Mouse (Mus musculus) splenic B cell, adult 2 months (primary cell): ENCODE measurements around the gene 1700122O11Rik.

ENCODE experiments used
- DNase-seq: peaks from one replicate; pipeline ENCODE4 v3.0.0-alpha.2; 2011; ENCODE audit warnings: low read depth, low spot score
- H3K27me3 ChIP-seq: 2 replicates; pipeline ENCODE4 v1.6.1; 2012; ENCODE audit warnings: mild to moderate bottlenecking, low read length, moderate library complexity, mixed read lengths; ENCODE audit not compliant: control insufficient read depth, poor library complexity, insufficient read depth, severe bottlenecking
- H3K36me3 ChIP-seq: 2 replicates; pipeline ENCODE4 v1.6.1; 2012; ENCODE audit warnings: mild to moderate bottlenecking, low read length, moderate library complexity, mixed read lengths; ENCODE audit not compliant: control insufficient read depth, poor library complexity, insufficient read depth, severe bottlenecking

1700122O11Rik gene

GRCm38 (mm10) chr17:48041351-48042287 is 3.5 kb upstream of the 1700122O11Rik start:
- DNase-seq = peak; percentile 55
- no peaks in the 10 kb centered on the region for H3K27me3 ChIP-seq
- H3K36me3 ChIP-seq = no peaks in the 10 kb centered on the region

GRCm38 (mm10) chr17:48039232-48039866 is 1.3 kb upstream of the 1700122O11Rik start:
- Histone ChIP-seq H3K27me3 (no peaks in the 10 kb centered on the region), H3K36me3 (no peaks in the 10 kb centered on the region)
- DNase-seq = peak; percentile 78

- Histone ChIP-seq H3K36me3 (no peaks in the 10 kb centered on the region), H3K27me3 (no peaks in the 10 kb centered on the region; the same call in 1 of the 2 replicates)
- DNase-seq = no peak
Observed at GRCm38 (mm10) chr17:48036921-48037320, 1.2 kb downstream of the 1700122O11Rik start.

GRCm38 (mm10) chr17:48031521-48032430 is 6.3 kb downstream of the 1700122O11Rik start:
- no peaks in the 10 kb centered on the region; the same call in none of the 2 replicates for H3K27me3 ChIP-seq
- DNase-seq = peak; percentile 11
- no peaks in the 10 kb centered on the region for H3K36me3 ChIP-seq

DNA sequence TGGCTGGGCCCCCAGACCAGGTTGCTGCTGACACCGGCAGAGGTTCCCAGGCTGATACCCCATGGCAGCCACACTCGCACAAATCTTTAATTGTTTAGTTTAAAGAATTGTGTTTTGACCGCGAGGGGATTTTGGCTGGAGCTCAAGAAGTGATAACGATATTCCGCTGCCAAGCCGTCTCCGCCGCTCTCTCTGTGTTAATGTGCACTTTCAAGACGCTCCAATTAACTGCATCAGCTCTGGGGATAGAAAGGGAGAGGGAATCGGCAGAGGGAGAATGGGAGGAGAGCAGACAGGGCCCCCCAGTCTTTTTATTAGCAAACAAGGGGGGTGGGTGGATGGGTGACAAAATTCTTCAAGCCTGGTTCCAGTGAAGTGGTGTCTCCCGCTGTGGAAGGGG is 8.9 kb downstream of the 1700122O11Rik start:
- DNase-seq = no peak
- no peaks in the 10 kb centered on the region for H3K36me3 ChIP-seq

GRCm38 (mm10) chr17:48028250-48028649 is 9.8 kb downstream of the 1700122O11Rik start:
- DNase-seq = no peak
- H3K27me3 ChIP-seq = no peaks in the 10 kb centered on the region; the same call in none of the 2 replicates
- H3K36me3 ChIP-seq = no peaks in the 10 kb centered on the region

More for the DNA sequence above, 8.9 kb downstream of the 1700122O11Rik start:
- H3K27me3 ChIP-seq = no peaks in the 10 kb centered on the region; the same call in none of the 2 replicates

DNA sequence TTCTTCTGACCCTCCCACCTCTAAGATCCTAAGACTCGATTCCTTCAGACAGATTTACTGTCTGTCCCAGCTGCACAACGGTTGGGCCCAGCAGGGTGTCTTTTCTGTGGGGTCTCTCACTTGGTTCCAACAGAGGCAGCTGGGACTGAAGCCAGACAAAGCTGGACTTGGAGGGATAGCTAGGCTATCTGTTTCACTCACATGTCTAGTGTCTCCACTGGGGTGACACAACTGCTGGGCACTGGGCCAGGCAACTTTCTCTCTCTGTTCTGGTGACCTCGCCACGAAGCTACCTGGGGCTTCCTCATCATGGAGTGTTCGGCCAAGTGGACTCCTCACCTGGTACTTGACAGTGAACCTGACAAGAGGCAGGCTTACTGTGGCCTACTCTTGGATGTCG is 10.4 kb downstream of the 1700122O11Rik start:
- no peak for DNase-seq
- Histone ChIP-seq H3K36me3 (no peaks in the 10 kb centered on the region), H3K27me3 (no peaks in the 10 kb centered on the region; the same call in none of the 2 replicates)

GRCm38 (mm10) chr17:48027019-48027418 is 11.1 kb downstream of the 1700122O11Rik start:
- DNase-seq = no peak
- Histone ChIP-seq H3K36me3 (no peaks in the 10 kb centered on the region), H3K27me3 (no peaks in the 10 kb centered on the region; the same call in none of the 2 replicates)

- H3K36me3 ChIP-seq = no peaks in the 10 kb centered on the region
- no peaks in the 10 kb centered on the region for H3K27me3 ChIP-seq
- DNase-seq = no peak
Observed at GRCm38 (mm10) chr17:48024045-48024444, 14.0 kb downstream of the 1700122O11Rik start.

- DNase-seq = no peak
- Histone ChIP-seq H3K27me3 (no peaks in the 10 kb centered on the region), H3K36me3 (no peaks in the 10 kb centered on the region)
Observed at GRCm38 (mm10) chr17:48019585-48019984, 18.5 kb downstream of the 1700122O11Rik start.

- DNase-seq = no peak
- Histone ChIP-seq H3K27me3 (no peaks in the 10 kb centered on the region), H3K36me3 (no peaks in the 10 kb centered on the region)
Observed at GRCm38 (mm10) chr17:48016566-48016965, 21.5 kb downstream of the 1700122O11Rik start.

DNA sequence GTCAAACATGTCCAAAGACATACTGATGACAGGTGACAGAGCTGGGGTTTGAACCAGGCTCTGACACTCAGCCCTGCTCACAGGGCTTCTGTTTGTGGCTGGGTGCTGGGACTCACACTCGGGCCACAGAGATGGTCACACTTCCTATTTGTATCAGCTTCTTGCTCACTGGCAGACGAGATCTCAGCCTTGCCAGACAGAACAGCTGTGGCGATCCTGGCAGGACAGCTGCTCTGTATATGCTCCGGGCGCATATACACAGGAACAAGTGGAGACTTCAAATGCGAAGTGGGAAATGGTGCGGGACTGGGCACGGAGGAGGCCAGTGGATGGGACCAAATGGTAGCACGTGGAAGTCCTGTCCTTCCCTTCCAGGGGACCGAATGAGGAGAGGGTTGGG is 25.5 kb downstream of the 1700122O11Rik start:
- Histone ChIP-seq H3K36me3 (no peaks in the 10 kb centered on the region), H3K27me3 (no peaks in the 10 kb centered on the region)
- no peak for DNase-seq

DNA sequence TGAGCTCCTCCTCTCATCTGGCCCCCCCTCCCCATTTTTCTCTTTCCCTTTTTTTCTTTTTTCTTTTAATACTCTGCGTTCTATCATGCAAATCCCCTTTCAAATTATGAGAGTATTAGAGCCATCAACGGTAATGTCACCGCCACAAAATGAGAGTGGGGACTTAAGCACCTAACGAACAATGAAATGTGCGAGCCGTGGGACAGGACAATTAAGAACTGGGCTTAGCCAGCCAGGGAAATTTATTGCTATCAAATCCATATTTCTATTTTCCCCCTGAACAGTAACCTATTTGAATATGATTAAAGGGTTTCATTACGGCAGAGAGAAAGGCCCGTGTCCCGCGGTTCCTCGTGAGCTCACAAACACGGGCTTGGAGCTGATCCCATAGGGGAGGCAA is 27.0 kb downstream of the 1700122O11Rik start:
- DNase-seq = no peak
- H3K27me3 ChIP-seq = no peaks in the 10 kb centered on the region
- no peaks in the 10 kb centered on the region for H3K36me3 ChIP-seq

DNA sequence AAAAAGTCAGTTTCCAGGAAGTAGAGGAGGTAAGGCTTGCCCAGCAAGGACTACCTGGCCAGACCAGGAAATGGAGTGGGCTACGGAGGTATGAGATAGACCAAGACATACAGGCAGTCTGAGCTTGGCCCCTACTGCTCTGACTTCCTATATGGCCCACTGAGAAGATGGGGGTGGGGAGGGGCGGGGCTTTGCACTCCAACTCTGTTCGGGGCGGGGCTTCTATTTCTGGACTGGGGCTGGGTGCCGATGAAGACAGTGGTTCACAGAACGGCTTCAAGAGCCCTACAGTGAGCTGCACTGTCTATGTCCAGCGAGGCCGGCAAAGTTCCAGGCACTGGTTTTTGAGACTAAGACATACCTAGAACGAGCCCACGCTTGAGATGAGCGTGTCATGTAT is 27.8 kb downstream of the 1700122O11Rik start:
- no peaks in the 10 kb centered on the region for H3K36me3 ChIP-seq
- H3K27me3 ChIP-seq = no peaks in the 10 kb centered on the region
- DNase-seq = peak; percentile 8
